Mouse (Mus musculus): ENCODE data around the gene Scamp4. TPM values are rescaled to one million over a fixed set of nuclear protein-coding genes. Genes with fewer than 3 reads are reported as not detected.
A peak's percentile ranks its signal among the peaks of the same experiment; 100 is the strongest.

The Scamp4 gene
- polyA plus RNA-seq, 1 experiment from 2014 or later = 113 TPM

DNA sequence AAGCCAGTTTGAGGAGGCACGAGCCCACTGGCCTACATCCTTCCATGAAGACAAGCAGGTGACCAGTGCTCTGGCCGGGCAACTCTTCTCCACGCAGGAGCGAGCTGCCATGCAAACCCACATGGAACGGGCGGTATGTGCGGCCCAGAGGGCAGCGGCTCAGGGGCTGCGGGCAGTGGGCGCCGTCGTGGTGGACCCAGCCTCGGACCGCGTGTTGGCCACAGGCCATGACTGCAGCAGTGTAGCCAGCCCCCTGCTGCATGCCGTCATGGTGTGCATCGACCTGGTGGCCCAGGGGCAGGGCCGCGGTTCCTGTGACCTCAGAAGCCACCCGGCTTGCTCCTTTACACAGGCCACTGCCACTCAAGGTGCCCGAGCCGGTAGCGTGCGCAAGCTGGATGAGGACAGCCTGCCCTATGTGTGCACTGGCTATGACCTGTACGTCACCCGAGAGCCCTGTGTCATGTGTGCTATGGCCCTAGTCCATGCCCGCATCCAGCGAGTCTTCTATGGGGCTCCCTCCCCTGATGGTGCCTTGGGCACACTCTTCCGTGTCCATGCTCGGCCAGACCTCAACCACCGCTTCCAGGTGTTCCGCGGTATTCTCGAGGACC is 4.2 kb downstream of the Scamp4 start:
- H3K9ac ChIP-seq (replicated peaks; ENCODE audit: low read length) = no peak overlapping the region
- no peaks in the 10 kb centered on the region for H3K27me3 ChIP-seq (ENCODE audit: insufficient read depth, low read length)
- no peak overlapping the region for H3K4me2 ChIP-seq (replicated peaks; ENCODE audit: low read depth, low read length)
- no peak overlapping the region for H3K4me3 ChIP-seq (ENCODE audit: low read length)
- H3K4me1 ChIP-seq (ENCODE audit: insufficient read depth, low read length) = peaks cover 18% of the 10 kb centered on the region
- no peak for ATAC-seq (ENCODE audit: low FRiP score, low TSS enrichment)
- H3K36me3 ChIP-seq (ENCODE audit: insufficient read depth, low read length) = peaks cover 40% of the 10 kb centered on the region
- H3K27ac ChIP-seq (ENCODE audit: low read length) = no peak overlapping the region
- WGBS = 92% methylated on average over 34 of the region's 34 CpGs
- H3K9me3 ChIP-seq (ENCODE audit: low read length) = no peaks in the 10 kb centered on the region

DNA sequence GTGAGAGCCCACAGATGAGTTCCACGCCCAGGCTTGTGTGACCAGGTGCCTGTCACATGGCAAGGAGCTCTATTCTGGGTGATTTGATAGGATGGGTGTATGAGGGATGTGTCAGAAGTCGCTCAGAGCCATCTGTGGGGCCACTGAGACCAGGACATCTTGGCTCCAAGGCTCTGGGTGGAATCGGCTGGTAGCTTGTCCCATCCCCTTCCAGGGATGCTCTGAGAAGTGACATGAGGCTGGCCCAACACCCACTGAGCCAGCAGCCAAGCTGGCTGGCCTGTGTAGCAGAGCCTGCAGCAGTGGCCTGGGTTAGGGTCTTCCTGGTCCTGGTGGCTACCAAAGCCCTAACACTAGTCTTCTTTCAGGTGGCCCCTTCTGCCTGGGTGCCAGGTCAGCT is 5.8 kb downstream of the Scamp4 start:
- no peak for ATAC-seq (ENCODE audit: low FRiP score, low TSS enrichment)
- no peak overlapping the region for H3K9ac ChIP-seq (replicated peaks; ENCODE audit: low read length)
- no peak overlapping the region for H3K4me2 ChIP-seq (replicated peaks; ENCODE audit: low read depth, low read length)

DNA sequence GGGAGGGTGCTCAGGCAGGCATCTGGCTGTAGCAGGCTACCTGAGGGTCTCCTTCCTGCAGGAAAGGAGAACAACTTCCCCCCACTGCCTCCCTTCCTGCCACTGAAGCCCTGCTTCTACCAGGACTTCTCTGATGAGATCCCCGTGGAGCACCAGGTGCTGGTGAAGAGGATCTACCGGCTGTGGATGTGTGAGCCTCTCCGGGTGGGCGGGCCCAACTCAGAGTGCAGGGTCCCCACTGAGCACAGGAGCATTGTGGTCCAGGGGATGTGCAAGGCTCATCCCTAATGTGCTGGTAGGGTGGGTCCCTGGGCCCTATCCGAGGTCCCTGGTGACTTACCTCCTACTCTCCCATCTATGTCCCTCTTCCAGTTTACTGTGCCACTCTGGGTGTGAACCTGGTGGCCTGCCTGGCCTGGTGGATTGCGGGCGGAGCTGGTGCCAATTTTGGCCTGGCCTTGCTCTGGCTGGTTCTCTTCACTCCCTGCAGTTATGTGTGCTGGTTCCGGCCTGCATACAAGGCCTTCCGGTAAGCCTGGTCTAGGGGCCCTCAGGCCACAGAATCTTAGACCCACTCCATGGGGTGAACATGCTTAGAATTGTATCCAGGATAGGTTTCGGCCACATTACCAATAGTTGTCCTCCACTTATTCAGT is 6.7 kb downstream of the Scamp4 start:
- Histone ChIP-seq H3K36me3 (ENCODE audit: insufficient read depth, low read length) (peaks cover 49% of the 10 kb centered on the region), H3K27ac (ENCODE audit: low read length) (no peak overlapping the region), H3K4me1 (ENCODE audit: insufficient read depth, low read length) (no peaks in the 10 kb centered on the region), H3K4me2 (replicated peaks; ENCODE audit: low read depth, low read length) (no peak overlapping the region), H3K9ac (replicated peaks; ENCODE audit: low read length) (no peak overlapping the region), H3K9me3 (ENCODE audit: low read length) (no peaks in the 10 kb centered on the region), H3K4me3 (ENCODE audit: low read length) (no peak overlapping the region), H3K27me3 (ENCODE audit: insufficient read depth, low read length) (no peaks in the 10 kb centered on the region)
- WGBS = 93% methylated on average over 10 of the region's 10 CpGs
- ATAC-seq (ENCODE audit: low FRiP score, low TSS enrichment) = no peak

More for the DNA sequence above, 5.8 kb downstream of the Scamp4 start:
- H3K4me1 ChIP-seq (ENCODE audit: insufficient read depth, low read length) = peaks cover 9% of the 10 kb centered on the region
- peaks cover 49% of the 10 kb centered on the region for H3K36me3 ChIP-seq (ENCODE audit: insufficient read depth, low read length)
- 83% methylated on average over 3 of the region's 3 CpGs for WGBS
- H3K27ac ChIP-seq (ENCODE audit: low read length) = no peak overlapping the region
- H3K27me3 ChIP-seq (ENCODE audit: insufficient read depth, low read length) = no peaks in the 10 kb centered on the region
- H3K9me3 ChIP-seq (ENCODE audit: low read length) = no peaks in the 10 kb centered on the region
- H3K4me3 ChIP-seq (ENCODE audit: low read length) = no peak overlapping the region

DNA sequence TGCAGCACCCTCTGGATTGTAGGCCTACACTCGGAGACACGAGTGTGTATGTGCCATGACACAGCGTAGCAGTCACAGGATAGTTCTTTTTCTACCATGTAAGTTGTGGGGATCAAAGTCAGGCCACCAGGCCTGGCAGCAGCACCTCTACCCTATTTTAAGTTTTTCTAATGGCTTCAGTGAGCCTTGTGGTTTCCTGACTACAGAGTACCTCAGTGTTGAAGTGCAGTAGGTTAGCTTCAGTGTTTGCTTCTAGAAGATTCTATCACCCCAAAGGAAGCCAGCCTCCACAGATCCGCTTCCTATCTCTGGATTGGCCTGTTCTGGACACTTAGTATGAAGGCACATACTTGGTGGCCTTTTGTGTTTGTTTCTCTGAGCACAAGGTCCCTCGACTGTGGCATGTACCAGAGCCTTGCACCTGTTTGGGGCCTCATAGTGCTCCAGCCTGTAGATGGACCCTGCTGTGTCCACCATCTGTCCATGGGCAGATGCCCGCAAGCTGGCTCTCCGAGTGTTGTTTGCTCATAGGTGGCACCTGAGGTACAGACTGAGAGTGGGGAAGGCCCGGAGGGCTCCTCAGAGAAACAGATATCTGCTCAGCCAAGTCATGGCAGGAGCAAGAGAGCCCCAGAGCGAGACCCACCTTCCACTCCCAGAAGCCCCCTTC is 7.6 kb downstream of the Scamp4 start:
- no peak overlapping the region for H3K4me3 ChIP-seq (ENCODE audit: low read length)
- H3K4me1 ChIP-seq (ENCODE audit: insufficient read depth, low read length) = no peaks in the 10 kb centered on the region
- H3K4me2 ChIP-seq (replicated peaks; ENCODE audit: low read depth, low read length) = no peak overlapping the region
- no peaks in the 10 kb centered on the region for H3K27me3 ChIP-seq (ENCODE audit: insufficient read depth, low read length)
- H3K27ac ChIP-seq (ENCODE audit: low read length) = no peak overlapping the region
- H3K9me3 ChIP-seq (ENCODE audit: low read length) = no peaks in the 10 kb centered on the region
- ATAC-seq (ENCODE audit: low FRiP score, low TSS enrichment) = no peak
- 92% methylated on average over 9 of the region's 9 CpGs for WGBS
- no peak overlapping the region for H3K9ac ChIP-seq (replicated peaks; ENCODE audit: low read length)
- H3K36me3 ChIP-seq (ENCODE audit: insufficient read depth, low read length) = peaks cover 56% of the 10 kb centered on the region

DNA sequence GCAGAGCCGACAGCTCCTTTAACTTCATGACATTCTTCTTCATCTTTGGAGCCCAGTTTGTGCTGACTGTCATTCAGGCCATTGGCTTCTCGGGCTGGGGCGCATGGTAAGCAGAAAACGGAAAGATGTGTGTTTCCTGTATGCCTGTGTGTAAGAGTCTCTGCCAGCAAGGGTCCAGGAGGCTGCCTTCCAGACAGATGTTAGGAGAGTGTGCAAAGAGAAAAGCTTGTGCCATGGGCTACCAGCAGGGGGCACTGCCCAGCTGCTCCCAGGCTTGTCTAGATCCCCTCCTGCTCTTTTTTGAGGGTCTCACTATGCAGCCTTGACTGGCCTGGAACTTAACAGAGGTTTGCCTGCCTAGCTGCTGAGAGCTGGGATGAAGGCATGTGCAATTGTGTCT is 8.4 kb downstream of the Scamp4 start:
- Histone ChIP-seq H3K4me1 (ENCODE audit: insufficient read depth, low read length) (no peaks in the 10 kb centered on the region), H3K4me2 (replicated peaks; ENCODE audit: low read depth, low read length) (no peak overlapping the region), H3K9me3 (ENCODE audit: low read length) (no peaks in the 10 kb centered on the region), H3K27ac (ENCODE audit: low read length) (no peak overlapping the region), H3K4me3 (ENCODE audit: low read length) (no peak overlapping the region), H3K9ac (replicated peaks; ENCODE audit: low read length) (no peak overlapping the region), H3K27me3 (ENCODE audit: insufficient read depth, low read length) (no peaks in the 10 kb centered on the region), H3K36me3 (ENCODE audit: insufficient read depth, low read length) (peaks cover 60% of the 10 kb centered on the region)
- ATAC-seq (ENCODE audit: low FRiP score, low TSS enrichment) = 0 out of 2 replicates have a peak, but pooled peaks have one; percentile 29
- 61% methylated on average over 4 of the region's 4 CpGs for WGBS

DNA sequence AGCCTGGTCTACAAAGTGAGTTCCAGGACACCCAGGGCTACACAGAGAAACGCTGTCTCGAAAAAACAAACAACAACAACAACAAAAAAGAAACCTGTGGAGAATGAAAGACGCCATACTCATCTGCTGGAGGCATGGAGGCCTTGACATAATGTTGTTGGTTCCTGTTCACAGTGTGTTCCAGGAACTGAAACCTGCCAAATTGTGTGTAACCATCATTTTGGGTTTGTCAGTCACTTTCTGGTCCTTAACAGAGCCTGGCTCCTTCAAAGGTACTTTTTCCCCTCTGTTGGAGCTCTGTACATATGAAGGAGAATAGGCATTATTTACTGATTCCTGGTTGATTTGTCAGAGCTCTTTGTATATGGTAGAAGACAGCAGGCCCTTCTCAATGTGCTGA is 9.2 kb downstream of the Scamp4 start:
- H3K9me3 ChIP-seq (ENCODE audit: low read length) = no peaks in the 10 kb centered on the region
- no peak for ATAC-seq (ENCODE audit: low FRiP score, low TSS enrichment)
- no peaks in the 10 kb centered on the region for H3K27me3 ChIP-seq (ENCODE audit: insufficient read depth, low read length)
- no peak overlapping the region for H3K4me2 ChIP-seq (replicated peaks; ENCODE audit: low read depth, low read length)
- 88% methylated on average over 3 of the region's 3 CpGs for WGBS
- no peaks in the 10 kb centered on the region for H3K4me1 ChIP-seq (ENCODE audit: insufficient read depth, low read length)
- no peak overlapping the region for H3K4me3 ChIP-seq (ENCODE audit: low read length)
- peaks cover 51% of the 10 kb centered on the region for H3K36me3 ChIP-seq (ENCODE audit: insufficient read depth, low read length)
- no peak overlapping the region for H3K9ac ChIP-seq (replicated peaks; ENCODE audit: low read length)
- no peak overlapping the region for H3K27ac ChIP-seq (ENCODE audit: low read length)

DNA sequence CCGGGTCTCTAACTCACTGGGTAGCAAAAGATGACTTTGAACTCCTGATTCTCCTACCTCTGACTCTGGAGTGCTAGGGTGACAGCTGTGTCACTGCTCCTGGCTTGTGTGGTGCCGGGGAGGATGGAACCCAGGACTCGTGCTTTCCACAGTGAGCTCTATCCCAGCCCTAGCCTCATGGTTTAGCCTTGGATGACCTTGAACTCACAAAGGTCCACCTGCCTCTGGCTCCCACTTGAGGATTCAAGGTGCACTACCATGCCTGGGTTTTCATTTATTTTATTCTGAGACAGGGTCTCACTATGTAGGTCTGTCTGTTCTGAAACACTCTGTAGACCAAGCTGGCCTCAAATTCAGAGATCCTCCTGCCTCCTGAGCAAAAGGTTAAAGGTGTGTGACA is 11.1 kb downstream of the Scamp4 start:
- 82% methylated on average over 3 of the region's 3 CpGs for WGBS
- no peaks in the 10 kb centered on the region for H3K9me3 ChIP-seq (ENCODE audit: low read length)
- H3K4me2 ChIP-seq (replicated peaks; ENCODE audit: low read depth, low read length) = no peak overlapping the region
- ATAC-seq (ENCODE audit: low FRiP score, low TSS enrichment) = no peak
- no peak overlapping the region for H3K9ac ChIP-seq (replicated peaks; ENCODE audit: low read length)
- no peak overlapping the region for H3K4me3 ChIP-seq (ENCODE audit: low read length)
- no peaks in the 10 kb centered on the region for H3K4me1 ChIP-seq (ENCODE audit: insufficient read depth, low read length)
- H3K36me3 ChIP-seq (ENCODE audit: insufficient read depth, low read length) = peaks cover 32% of the 10 kb centered on the region; the same call in 1 of the 2 replicates
- no peaks in the 10 kb centered on the region for H3K27me3 ChIP-seq (ENCODE audit: insufficient read depth, low read length)
- no peak overlapping the region for H3K27ac ChIP-seq (ENCODE audit: low read length)

DNA sequence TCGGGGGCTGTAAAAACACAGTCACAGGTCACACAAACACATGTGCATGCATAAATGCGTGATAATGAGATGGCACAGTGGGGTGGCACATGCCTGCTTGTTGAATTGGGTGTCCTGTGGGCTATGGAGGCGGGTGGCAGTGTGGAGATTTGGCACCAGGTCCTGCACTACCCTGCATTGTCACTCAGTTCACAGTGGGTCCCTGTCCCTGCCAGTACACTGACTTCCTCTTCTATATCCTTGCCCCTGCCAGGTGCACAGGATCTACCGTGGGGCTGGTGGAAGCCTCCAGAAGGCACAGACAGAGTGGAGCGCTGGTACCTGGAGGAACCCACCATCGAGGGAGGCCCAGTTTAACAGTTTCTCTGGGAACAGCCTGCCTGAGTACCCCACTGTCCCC is 11.7 kb downstream of the Scamp4 start:
- Histone ChIP-seq H3K4me2 (replicated peaks; ENCODE audit: low read depth, low read length) (no peak overlapping the region), H3K4me3 (ENCODE audit: low read length) (no peak overlapping the region), H3K4me1 (ENCODE audit: insufficient read depth, low read length) (no peaks in the 10 kb centered on the region), H3K9me3 (ENCODE audit: low read length) (no peaks in the 10 kb centered on the region), H3K27ac (ENCODE audit: low read length) (no peak overlapping the region), H3K9ac (replicated peaks; ENCODE audit: low read length) (no peak overlapping the region), H3K36me3 (ENCODE audit: insufficient read depth, low read length) (peaks cover 30% of the 10 kb centered on the region; the same call in 1 of the 2 replicates), H3K27me3 (ENCODE audit: insufficient read depth, low read length) (no peaks in the 10 kb centered on the region)
- no peak for ATAC-seq (ENCODE audit: low FRiP score, low TSS enrichment)
- 87% methylated on average over 6 of the region's 6 CpGs for WGBS

DNA sequence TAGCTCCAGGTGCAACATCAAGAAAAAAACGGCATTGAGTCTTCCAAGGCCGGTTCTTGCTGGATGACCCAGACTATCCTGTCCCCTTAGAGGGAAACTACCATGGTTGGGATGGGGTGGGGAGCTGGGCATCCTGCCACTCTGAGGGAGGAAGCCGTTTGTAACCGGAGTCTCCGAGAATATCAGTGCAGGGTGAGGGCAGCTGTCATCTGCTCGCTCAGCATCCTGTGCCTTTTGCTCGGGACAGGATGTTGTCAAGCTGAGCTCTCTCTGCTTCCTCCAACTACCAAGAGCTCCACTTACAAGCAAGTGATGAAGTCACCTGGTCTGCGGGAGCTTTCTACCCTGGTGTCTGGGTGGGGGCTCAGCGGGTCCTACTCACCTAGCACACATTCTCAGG is 15.5 kb downstream of the Scamp4 start:
- Histone ChIP-seq H3K27me3 (ENCODE audit: insufficient read depth, low read length) (no peaks in the 10 kb centered on the region), H3K36me3 (ENCODE audit: insufficient read depth, low read length) (peaks cover 13% of the 10 kb centered on the region; the same call in 1 of the 2 replicates), H3K4me3 (ENCODE audit: low read length) (no peak overlapping the region), H3K27ac (ENCODE audit: low read length) (peak overlapping the region; percentile 49), H3K9me3 (ENCODE audit: low read length) (no peaks in the 10 kb centered on the region), H3K4me1 (ENCODE audit: insufficient read depth, low read length) (peaks cover 6% of the 10 kb centered on the region), H3K4me2 (replicated peaks; ENCODE audit: low read depth, low read length) (no peak overlapping the region), H3K9ac (replicated peaks; ENCODE audit: low read length) (no peak overlapping the region)
- ATAC-seq (ENCODE audit: low FRiP score, low TSS enrichment) = no peak
- 56% methylated on average over 9 of the region's 9 CpGs for WGBS
